10 mouse cellular contexts compared by ENCODE assay signal in genomic region chr3:54592655-54593428, GRCm38 (mm10).
DNase-seq lines count a peak whose midpoint lies in the region; ATAC-seq lines count a peak whose summit lies in the region.
"Had no signal": no experiment of that assay in that cellular context is flagged by ENCODE, and none has a peak within 500 bp of the region (broad histone marks: within the 10 kb centered on the region; RNA-seq: fewer than 3 reads in every experiment).

No protein-coding gene starts in this region.

- intact Hi-C loops in left cerebral cortex, postnatal 14 days (cut with DNase I), result no loop called here

- peak; percentile 67 for DNase-seq in 416B (ENCODE audit: low read depth)
- DNase-seq in B cell, adult 2 months, result peak; percentile 33 to 34
- no peak for DNase-seq in right cerebral cortex, adult 2 months (ENCODE audit: low spot score in 2 of 2)
- DNase-seq in left cerebral cortex, postnatal 14 days (ENCODE audit: low spot score in 2 of 2), result no peak
- DNase-seq in left cerebral cortex, adult 11 months (ENCODE audit: low spot score), result no peak
- DNase-seq: cerebellum, postnatal 10 days; kidney, adult 11 months; liver, embryonic 13.5 days had no signal

- ATAC-seq in hematopoietic stem cell, adult 5-6 weeks (replicated peaks in 1 of 2; ENCODE audit: insufficient read depth in 1 of 2, low FRiP score in 2 of 2, low TSS enrichment in 1 of 2, low read depth in 1 of 2, poor library complexity in 2 of 2, severe bottlenecking in 2 of 2), result peak; percentile 70 to 73
- ATAC-seq in monocyte, adult 5-6 weeks (replicated peaks; ENCODE audit: insufficient number of reproducible peaks, low FRiP score, low TSS enrichment, poor library complexity, severe bottlenecking), result 0 out of 2 replicates have a peak, but pooled peaks have one; percentile 18

Comparison
In these comparisons a context has a peak if more than half of its experiments do, and no peak if none do; other contexts are left out.
1. DNase-seq: peak in 416B (single experiment) and B cell, adult 2 months (2 of 2); none in right cerebral cortex, adult 2 months (0 of 2), left cerebral cortex, postnatal 14 days (0 of 2) and left cerebral cortex, adult 11 months (single experiment).